Mouse (Mus musculus) adrenal gland, adult 10 weeks (tissue): ENCODE results near the gene Tnfsf13b. TPM values are rescaled to one million over a fixed set of nuclear protein-coding genes. Genes with fewer than 3 reads are reported as not detected.

Source experiments
- polyA plus RNA-seq: library from polyadenylated mRNA; stranded (reverse); fragments of 350-450 nt; fragmentation: Illumina TruSeq; extraction: RNeasy Lipid Tissue Mini Kit (QIAGEN cat#74804); gene quantifications from one replicate; pipeline ENCODE4 v1.2.3, GENCODE M21; 2014; ENCODE audit warnings: low read depth, low replicate concordance

Tnfsf13b gene
- polyA plus RNA-seq = 2.9 TPM

DNA sequence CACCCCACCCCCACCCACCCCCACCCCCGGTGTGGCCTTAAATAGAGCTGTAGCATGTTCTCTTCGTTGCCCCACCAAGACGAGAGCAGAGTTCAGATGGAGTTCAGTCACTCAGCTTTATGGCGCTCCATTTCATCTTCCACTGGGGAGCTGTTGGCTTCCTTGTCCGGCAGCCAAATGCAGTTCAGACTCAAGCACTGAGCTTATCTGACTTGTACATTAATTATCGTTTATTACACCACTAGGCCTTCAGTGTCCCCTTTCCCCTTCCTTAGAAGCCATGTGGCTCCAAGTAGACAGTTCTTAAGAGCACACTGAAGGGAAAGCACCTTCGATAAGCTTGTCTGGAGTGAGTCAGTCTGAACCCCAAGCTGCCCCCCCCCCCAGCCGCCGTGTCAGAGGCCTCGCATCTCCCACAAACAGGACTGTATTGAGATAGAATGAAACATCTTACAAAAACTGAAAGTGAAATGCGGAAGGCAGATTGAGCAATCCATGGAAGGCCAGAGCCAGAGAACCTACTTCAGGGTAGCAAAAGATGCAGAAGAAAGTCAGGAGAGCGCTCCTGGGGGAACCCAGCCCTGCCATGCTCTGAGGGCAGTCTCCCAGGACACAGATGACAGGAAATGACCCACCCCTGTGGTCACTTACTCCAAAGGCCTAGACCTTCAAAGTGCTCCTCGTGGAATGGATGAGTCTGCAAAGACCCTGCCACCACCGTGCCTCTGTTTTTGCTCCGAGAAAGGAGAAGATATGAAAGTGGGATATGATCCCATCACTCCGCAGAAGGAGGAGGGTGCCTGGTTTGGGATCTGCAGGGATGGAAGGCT lies at the start of gene Tnfsf13b:
TSS of gene Tnfsf13b (plus strand) at position 312 of the 830 bp plus-strand sequence.

DNA sequence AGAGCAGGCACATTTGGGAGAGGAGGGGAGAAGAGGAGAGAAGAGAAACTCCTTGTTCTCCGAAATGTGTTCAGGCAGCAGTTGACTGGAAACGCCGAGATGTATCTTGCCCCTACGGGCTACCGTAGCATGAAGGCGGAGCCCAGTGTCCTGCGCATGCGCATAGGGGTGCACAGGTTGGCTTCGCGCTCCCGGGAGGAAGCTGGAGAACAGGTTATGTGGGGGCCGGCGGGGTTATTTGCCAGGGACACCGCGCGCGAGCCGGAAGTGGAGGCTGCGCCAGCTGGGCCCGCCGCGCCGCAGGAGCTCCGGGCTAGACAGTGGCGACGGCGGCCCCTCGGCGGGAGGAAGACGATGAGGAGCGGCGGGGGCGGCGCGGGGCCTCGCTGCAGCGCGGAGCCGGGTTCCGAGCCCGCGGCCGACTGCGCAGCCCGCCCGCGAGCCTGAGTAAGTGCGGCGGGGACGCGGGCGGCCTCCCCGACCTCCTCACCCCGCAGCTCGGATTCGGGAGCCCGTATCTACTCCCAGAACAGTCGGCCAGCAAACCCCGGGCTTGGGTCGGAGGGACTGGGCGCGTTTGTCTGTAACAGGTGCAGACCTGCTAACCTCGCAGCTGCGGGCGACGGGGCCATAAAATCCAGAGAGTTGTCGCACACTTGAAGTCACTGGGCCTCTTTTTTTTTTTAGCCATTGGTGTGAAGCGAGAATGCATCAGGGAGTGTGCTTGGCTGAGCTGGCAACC lies 28.5 kb upstream of the Tnfsf13b start, which contains the start of the genes Lig4 and Abhd13:
TSS of gene Lig4 (minus strand) at position 114 of the 742 bp plus-strand sequence.
TSS of gene Abhd13 (plus strand) at position 135 of the 742 bp plus-strand sequence.

Other genes with a start within 250 kb of the Tnfsf13b start
- 9.8 TPM for gene Fam155a, start 235.3 kb upstream of the Tnfsf13b start, polyA plus RNA-seq
- not detected for gene Gm10217, start 142.2 kb upstream of the Tnfsf13b start, polyA plus RNA-seq
- gene Lig4, start 28.8 kb upstream of the Tnfsf13b start, polyA plus RNA-seq = 15.2 TPM
- gene Abhd13, start 28.8 kb upstream of the Tnfsf13b start, polyA plus RNA-seq = 60.8 TPM
- not detected for gene Myo16, start 147.4 kb downstream of the Tnfsf13b start, polyA plus RNA-seq